Mouse (Mus musculus) lung, adult 10 weeks (tissue): ENCODE measurements around the gene Pvalb. TPM values are rescaled to one million over a fixed set of nuclear protein-coding genes. Genes with fewer than 3 reads are reported as not detected.

Experiments
- polyA plus RNA-seq: library from polyadenylated mRNA; stranded (reverse); fragments of 350-450 nt; fragmentation: Illumina TruSeq; extraction: RNeasy Lipid Tissue Mini Kit (QIAGEN cat#74804); gene quantifications from one replicate; pipeline ENCODE4 v1.2.3, GENCODE M21; 2014; ENCODE audit warnings: low read depth, low replicate concordance; ENCODE audit not compliant: insufficient read depth

Gene Pvalb
- polyA plus RNA-seq, result not detected

DNA sequence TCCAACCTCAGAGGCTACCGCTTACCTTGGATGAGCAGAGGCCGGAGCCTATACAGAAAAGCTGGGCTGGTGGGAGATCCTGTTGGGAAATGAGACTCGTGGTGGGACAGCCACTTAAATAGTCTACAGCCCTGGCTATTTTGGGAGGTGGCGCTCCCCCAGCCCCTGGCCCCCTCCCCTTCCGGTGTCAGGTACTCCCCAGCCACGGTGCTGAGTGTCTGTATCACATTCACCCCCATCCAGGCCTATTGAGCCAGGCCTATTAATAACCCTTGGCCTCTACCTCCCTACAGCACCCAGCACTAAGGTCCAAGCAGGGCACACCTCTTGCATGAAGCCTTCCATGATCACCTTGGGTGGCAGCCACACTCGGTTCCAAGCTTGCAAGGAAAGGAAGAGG is at the start of gene Pvalb:
TSS of gene Pvalb (minus strand) at position 89 of the 400 bp plus-strand sequence.

DNA sequence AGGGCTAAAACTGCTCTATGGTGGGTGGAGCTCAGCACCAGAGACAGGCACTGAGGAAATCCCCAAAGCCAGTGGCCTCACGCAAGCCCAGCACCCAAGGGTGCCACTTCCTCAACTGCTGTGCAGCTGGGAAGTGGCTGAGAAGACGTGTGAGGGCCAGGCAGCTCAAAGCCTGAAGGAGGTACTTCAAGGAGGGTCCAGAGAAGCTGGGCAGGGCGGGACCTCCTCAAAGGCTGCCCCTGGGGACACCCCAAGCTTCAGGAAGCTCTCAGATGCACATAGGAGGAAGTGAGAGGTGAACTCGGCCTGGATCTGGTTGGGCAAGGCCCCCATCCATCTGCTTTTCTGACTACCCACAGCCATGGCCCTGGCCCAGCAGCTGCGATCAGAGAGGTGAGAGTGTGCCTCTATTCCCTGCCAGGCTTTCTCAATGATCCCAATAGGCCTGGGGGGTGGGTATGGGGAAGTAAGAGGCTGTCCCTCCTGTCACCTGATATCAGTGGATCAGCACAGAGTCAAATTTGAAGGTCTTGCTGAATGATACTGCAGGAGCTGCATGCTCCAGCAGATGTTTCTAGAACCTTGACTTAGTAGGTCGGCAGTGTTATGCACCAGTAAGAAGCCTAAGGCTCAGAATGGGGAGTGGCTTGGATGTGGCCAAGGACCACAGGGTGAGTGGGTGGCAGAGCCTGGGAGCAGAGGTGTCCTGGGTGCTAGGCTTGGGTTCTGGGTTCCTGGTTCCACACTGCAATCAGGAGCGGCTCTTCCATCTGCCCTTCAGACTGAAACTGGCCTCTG is 38.7 kb upstream of the Pvalb start, which contains the start of gene Ncf4:
TSS of gene Ncf4 (plus strand) at position 107 of the 798 bp plus-strand sequence.

DNA sequence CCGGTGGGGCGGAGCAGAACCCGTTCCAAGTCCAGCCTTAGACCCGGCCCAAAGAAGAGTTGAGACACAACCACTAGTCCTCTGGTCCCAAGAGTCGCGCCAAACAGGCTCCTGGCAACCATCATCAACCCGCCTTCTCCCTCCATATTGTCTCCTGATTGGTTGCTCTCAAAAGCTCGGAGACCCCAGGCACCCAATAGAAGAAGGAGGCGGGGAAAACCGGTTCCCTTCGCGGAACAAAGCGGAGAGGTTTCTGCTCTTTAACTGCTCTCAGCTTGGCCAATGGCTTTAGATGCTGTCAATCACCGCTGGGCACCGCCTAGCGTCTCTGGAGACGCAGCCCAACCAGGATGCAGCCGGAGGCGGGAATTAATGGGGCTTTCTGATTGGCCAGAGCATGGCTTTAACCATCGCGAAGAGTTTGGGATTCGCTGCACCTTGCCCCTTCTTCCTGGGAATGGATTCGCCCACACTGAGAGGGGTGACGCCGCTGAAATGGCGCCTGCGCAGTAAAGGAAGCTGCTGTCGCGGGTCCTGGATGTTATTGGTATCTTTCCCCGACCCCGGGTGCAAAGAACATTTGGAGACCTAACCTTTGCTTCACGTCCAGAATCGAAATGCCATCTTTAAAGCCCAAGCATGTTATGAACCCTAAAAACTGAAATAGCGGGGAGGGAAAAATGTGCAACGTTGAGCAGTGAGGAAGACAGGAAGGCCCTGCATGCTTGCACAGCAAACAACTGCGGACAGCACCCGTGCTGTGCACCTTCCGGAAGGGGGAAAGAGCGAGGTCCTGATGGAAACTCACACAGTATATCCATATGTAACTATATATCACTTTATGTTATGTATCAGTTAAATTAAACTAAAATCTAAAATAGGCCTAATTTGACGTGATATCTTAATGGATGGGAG is 32.0 kb downstream of the Pvalb start, which contains the start of gene Ift27:
TSS of gene Ift27 (minus strand) at position 136 of the 915 bp plus-strand sequence.

Other genes starting within 250 kb of the Pvalb start
- 0.83 TPM for gene Foxred2, start 249.7 kb downstream of the Pvalb start, polyA plus RNA-seq
- gene Eif3d, start 235.6 kb downstream of the Pvalb start, polyA plus RNA-seq, result 70.7 TPM
- not detected for gene Cacng2, start 86.4 kb downstream of the Pvalb start, polyA plus RNA-seq
- gene Ift27, start 32.3 kb downstream of the Pvalb start, polyA plus RNA-seq, result 30.8 TPM
- 16.8 TPM for gene Ncf4, start 38.4 kb upstream of the Pvalb start, polyA plus RNA-seq
- 3.3 TPM for gene Csf2rb2, start 99.3 kb upstream of the Pvalb start, polyA plus RNA-seq
- 9.1 TPM for gene Csf2rb, start 119.4 kb upstream of the Pvalb start, polyA plus RNA-seq
- not detected for gene Tex33, start 189.5 kb upstream of the Pvalb start, polyA plus RNA-seq
- 119 TPM for gene Tst, start 199.5 kb upstream of the Pvalb start, polyA plus RNA-seq
- 47.8 TPM for gene Mpst, start 200.0 kb upstream of the Pvalb start, polyA plus RNA-seq
- gene Kctd17, start 222.2 kb upstream of the Pvalb start, polyA plus RNA-seq, result 21.8 TPM